Mouse (Mus musculus): Measurements from ENCODE around the gene Rfc5. TPM values are rescaled to one million over a fixed set of nuclear protein-coding genes. Genes with fewer than 3 reads are reported as not detected.
"Not testable (repeated sequence)": the region's sequence is repeated elsewhere in the genome, so short reads cannot be mapped to it uniquely, and the experiment has no call there.

The Rfc5 gene
- 10 to 100 TPM; 20.4 to 24.7 TPM for total RNA-seq (2021)

- intact Hi-C loops (cut with DNase I), result loop anchor here (5.0 kb wide), 2 partner anchors 82 to 103 kb away; no protein-coding TSS in a partner anchor
- peak; percentile 94 to 96 for DNase-seq (ENCODE audit: low spot score in 2 of 2)
Observed at GRCm38 (mm10) chr5:117388877-117389276, at the start of gene Rfc5. Rfc5 (minus strand) TSS chr5:117389047.

DNA sequence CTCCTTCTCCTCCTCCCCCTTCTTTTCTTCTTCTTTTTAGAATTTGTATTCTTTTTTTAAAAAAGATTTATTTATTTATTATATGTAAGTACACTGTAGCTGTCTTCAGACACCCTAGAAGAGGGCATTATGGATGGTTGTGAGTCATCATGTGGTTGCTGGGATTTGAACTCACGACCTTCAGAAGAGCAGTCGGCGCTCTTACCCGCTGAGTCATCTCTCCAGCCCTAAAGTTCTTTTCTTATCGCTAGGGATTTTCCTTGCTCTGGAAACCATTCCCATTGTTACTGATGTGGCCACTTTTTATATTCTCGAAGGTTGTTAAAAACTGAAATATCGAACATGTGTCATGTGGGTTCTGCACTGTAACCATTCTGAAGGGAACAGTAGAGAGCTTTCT, 44.7 kb upstream of the Rfc5 start:
- intact Hi-C loops (cut with DNase I); DNase-seq (ENCODE audit: low spot score in 2 of 2): not testable (repeated sequence)

- intact Hi-C loops (cut with DNase I), result loop anchor here (10.0 kb wide), 1 partner anchor 427 kb away; no protein-coding TSS in a partner anchor
- no peak for DNase-seq (ENCODE audit: low spot score in 2 of 2)
Observed at GRCm38 (mm10) chr5:117417442-117417841, 28.6 kb upstream of the Rfc5 start.

- peak; percentile 23 to 43 for DNase-seq (ENCODE audit: low spot score in 2 of 2)
- intact Hi-C loops (cut with DNase I), result loop anchor here (10.0 kb wide), 1 partner anchor 430 kb away; no protein-coding TSS in a partner anchor
Observed at GRCm38 (mm10) chr5:117415011-117415912, 26.4 kb upstream of the Rfc5 start.

- intact Hi-C loops (cut with DNase I), result loop anchor here (1.0 to 10.0 kb wide), 3 partner anchors 57 to 430 kb away; partner anchors contain the start of gene Wsb2
- peak; percentile 22 to 37 for DNase-seq (ENCODE audit: low spot score in 2 of 2)
Observed at GRCm38 (mm10) chr5:117414611-117415010, 25.8 kb upstream of the Rfc5 start.

- intact Hi-C loops (cut with DNase I), result loop anchor here (1.0 to 10.0 kb wide), 3 partner anchors 57 to 431 kb away; partner anchors contain the start of gene Wsb2
- peak; percentile 83 to 85 for DNase-seq (ENCODE audit: low spot score in 2 of 2)
Observed at GRCm38 (mm10) chr5:117413507-117414501, 25.0 kb upstream of the Rfc5 start, which contains the start of gene Ksr2. Ksr2 (plus strand) TSS chr5:117414000.

GRCm38 (mm10) chr5:117409369-117409768, 20.5 kb upstream of the Rfc5 start:
- no peak for DNase-seq (ENCODE audit: low spot score in 2 of 2)
- intact Hi-C loops (cut with DNase I), result loop anchor here (5.0 kb wide), 1 partner anchor 102 kb away; no protein-coding TSS in a partner anchor

DNA sequence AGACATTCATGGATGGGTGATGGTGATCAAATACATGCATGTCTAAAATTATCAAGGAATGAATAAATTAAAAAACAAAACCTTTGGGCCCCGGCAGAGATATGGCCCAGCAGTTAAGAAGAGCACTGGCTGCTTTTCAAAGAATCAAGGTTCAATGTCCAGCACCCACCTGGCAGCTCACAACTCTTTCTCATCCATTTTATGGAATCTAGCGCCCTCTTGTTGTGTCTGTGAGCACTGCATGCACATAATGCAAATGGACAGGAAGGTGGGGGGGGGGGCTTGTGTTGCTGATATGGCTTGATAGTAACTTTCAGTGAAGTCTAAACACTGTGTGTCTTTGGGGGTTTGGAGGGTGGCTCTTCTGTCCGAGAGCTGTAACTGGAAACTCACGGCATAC, 19.4 kb upstream of the Rfc5 start:
- DNase-seq (ENCODE audit: low spot score in 2 of 2), result peak in 1 of 2 experiments; percentile 17
- intact Hi-C loops (cut with DNase I), result loop anchor here (5.0 kb wide), 1 partner anchor 101 kb away; no protein-coding TSS in a partner anchor

DNA sequence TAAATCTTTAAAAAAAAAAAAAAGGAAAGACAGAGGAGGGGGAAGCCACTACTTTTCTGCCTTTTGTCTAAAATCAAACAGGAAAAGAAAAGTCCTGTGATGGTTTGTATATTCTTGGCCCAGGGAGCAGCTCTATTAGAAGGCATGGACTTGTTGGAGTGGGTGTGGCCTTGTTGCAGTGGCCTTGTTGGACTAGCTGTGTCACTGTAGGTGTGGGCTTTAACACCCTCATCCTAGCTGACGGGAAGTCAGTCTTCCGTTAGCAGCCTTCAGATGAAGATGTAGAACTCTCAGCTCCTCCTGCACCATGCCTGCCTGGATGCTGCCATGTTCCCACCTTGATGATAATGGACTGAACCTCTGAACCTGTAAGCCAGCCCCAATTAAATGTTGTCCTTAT, 15.8 kb upstream of the Rfc5 start:
- not testable (repeated sequence) for DNase-seq (ENCODE audit: low spot score in 2 of 2)
- intact Hi-C loops (cut with DNase I), result loop anchor here (5.0 kb wide), 1 partner anchor 97 kb away; no protein-coding TSS in a partner anchor

DNA sequence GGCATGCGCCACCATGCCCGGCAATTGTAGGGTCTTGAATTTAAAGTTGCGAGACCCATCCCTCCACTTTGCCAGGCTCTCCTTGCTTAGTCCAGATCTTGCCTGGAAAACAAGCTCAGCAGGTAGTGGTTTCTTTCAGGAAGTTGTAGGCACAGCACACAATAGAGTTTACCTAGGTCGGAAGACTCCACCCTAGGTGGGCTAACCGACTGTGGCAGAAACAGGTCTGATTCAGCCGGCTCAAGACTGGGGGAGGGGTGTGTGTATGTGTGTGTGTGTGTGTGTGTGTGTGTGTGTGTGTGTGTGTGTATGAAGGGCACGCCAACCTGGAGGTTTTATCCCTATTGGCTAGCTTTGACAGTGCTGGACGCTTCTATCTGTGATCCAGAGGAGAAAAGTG, 14.8 kb upstream of the Rfc5 start:
- intact Hi-C loops (cut with DNase I), result no loop called here
- no peak for DNase-seq (ENCODE audit: low spot score in 2 of 2)

GRCm38 (mm10) chr5:117399281-117399680, 10.4 kb upstream of the Rfc5 start:
- no peak for DNase-seq (ENCODE audit: low spot score in 2 of 2)
- intact Hi-C loops (cut with DNase I), result no loop called here

GRCm38 (mm10) chr5:117398007-117398550, 9.2 kb upstream of the Rfc5 start:
- intact Hi-C loops (cut with DNase I), result no loop called here
- DNase-seq (ENCODE audit: low spot score in 2 of 2), result no peak

DNA sequence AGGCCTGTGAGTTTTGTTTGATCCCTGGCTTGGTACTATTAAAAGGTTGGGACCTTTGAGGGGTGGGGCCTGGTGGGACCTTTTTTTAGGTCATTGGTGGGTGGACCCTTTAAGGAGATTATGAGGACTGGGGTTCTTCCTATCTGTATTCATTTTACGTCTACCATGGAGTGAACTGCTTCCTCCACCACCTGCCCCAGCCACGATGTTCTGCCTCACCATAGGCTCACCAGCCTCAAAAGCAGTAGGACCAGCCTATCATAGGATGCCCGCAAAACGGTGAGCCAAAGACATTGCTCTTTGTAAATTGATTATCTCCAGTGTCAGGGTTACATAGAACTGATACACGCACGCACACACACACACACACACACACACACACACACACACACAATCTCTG, 8.5 kb upstream of the Rfc5 start:
- intact Hi-C loops (cut with DNase I), result no loop called here

DNA sequence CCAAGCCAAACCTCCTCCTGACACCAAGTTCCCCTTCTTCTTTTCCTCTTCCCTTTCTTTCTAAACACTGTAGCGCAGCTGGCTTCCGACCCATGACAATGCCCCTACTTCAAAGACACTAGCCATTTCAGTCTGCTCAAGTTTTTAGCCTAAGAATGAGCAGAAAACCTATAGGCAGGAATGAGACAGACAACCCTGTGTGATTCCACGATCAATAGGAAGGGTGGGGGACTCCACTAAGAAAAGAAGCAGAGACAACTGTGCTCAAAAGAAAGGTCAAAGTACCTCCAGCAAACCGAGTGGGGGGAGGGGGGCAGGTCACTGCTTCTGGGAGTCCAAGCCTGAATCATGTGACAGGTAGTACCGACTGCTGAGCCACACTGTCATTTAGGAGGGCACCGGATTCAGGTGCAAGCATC, 7.8 kb upstream of the Rfc5 start:
- intact Hi-C loops (cut with DNase I), result no loop called here
- no peak for DNase-seq (ENCODE audit: low spot score in 2 of 2)

More for the DNA sequence above, 8.5 kb upstream of the Rfc5 start:
- no peak for DNase-seq (ENCODE audit: low spot score in 2 of 2)

- intact Hi-C loops (cut with DNase I), result no loop called here
Observed at GRCm38 (mm10) chr5:117395834-117396233, 7.0 kb upstream of the Rfc5 start.

DNA sequence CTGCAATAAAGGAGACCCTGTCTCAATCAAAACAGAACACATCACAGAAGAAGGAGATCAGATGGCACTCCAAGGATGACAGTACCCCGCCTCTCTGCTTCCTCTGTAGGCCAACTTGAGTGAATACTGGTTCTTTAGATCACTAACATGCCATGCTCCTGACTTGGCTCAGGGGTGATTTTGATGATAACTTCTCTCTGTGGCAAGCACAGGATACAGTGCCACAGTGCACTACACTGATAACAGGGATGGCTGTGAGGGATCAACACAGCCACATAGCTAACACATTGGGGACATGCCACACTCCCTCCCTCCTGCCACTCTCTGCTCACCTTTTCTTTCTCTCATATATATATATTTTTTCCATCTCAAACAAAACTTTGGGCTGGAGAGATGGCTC, 2.0 kb upstream of the Rfc5 start:
- DNase-seq (ENCODE audit: low spot score in 2 of 2), result no peak

More at GRCm38 (mm10) chr5:117395834-117396233, 7.0 kb upstream of the Rfc5 start:
- no peak for DNase-seq (ENCODE audit: low spot score in 2 of 2)

DNA sequence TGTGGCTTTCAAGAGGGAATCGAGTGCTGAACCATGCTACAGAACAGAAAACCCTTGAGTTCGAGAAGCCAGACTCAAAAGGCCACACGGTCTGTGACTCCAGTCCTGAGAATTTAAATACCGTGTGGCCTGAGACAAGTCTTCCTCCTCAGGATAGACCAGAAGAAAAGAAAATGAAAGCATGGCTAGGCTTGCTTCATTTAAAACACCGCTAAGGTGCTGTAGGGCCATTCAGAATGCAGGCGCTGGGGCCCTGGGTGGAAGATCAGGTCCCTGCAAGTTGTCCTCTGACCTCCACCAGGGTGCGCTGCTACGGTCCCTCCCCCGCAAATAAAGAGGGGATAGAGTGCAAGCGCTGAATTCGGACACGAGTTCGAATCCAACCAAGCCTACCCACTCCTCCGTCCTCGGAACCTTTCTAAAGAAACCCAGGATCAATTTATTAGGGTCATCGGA, 523 bp downstream of the Rfc5 start:
- no peak for DNase-seq (ENCODE audit: low spot score in 2 of 2)
- intact Hi-C loops (cut with DNase I), result loop anchor here (5.0 kb wide), 2 partner anchors 81 to 104 kb away; no protein-coding TSS in a partner anchor

More for the DNA sequence above, 2.0 kb upstream of the Rfc5 start:
- intact Hi-C loops (cut with DNase I), result no loop called here

DNA sequence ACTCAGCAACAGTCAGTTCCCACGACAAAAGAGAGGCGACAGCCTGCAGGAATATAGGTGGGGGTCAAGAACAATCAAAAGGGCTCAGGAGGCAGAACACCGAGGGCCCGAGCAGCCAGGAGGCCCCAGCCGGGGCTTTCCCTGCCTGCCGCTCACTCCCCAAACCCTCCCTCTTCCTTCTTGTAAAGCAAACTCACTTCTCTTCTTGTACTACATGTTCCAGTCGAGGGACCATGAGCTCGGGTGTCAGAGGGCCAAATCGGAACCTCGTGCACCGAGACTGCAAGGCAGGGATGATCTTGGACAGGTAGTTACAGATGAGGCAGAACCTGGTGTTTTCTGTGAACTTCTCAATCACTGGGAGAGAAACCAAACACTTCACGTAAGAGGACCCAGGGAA, 5.6 kb downstream of the Rfc5 start:
- DNase-seq (ENCODE audit: low spot score in 2 of 2), result no peak
- intact Hi-C loops (cut with DNase I), result no loop called here

DNA sequence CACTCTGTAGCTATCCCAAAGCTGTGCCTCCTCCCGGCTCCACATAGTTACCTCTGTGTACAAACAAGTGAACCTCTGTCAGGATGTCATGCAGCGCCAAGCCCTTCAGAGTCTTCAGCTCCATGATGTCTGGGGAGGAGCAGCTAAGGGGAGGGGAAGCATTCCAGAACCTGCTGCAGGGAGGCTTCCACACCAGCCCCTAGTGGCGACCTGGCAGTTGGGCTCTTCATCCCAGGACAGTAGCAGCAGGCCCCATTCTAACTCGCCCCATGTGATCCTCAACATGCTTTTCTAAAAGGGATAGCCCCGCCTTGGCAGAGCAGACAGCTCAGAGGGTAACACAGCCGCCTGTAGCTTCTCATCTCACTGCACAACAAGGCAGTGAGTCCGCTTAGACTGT, 7.1 kb downstream of the Rfc5 start:
- DNase-seq (ENCODE audit: low spot score in 2 of 2), result no peak
- intact Hi-C loops (cut with DNase I), result no loop called here

Data from left cerebral cortex, postnatal 25 days (tissue).